Mouse (Mus musculus) hindbrain, postnatal 0 days (tissue): ENCODE results near the gene Lrch3. TPM values are rescaled to one million over a fixed set of nuclear protein-coding genes. Genes with fewer than 3 reads are reported as not detected.

Experiments
- ATAC-seq: fragments of 200-750 bp; cut with Nextera tagmentation; 2 replicates; pipeline ENCODE4 v1.8.0; 2017; ENCODE audit warnings: mild to moderate bottlenecking, moderate TSS enrichment, moderate library complexity
- DNase-seq: peaks from one replicate; pipeline ENCODE4 v3.0.0-alpha.2; 2015; ENCODE audit warnings: low spot score
- H3K27ac ChIP-seq: fragments of 300-500 bp; sonication (generic); 2 replicates; pipeline ENCODE4 v1.5.1; 2014; ENCODE audit warnings: mild to moderate bottlenecking
- H3K27me3 ChIP-seq: fragments of 300-500 bp; sonication (generic); 2 replicates; pipeline ENCODE4 v1.6.1; 2014; ENCODE audit warnings: low read length, mixed read lengths; ENCODE audit not compliant: insufficient read depth
- H3K36me3 ChIP-seq: fragments of 300-500 bp; sonication (generic); 2 replicates; pipeline ENCODE4 v1.6.1; 2014; ENCODE audit warnings: low read length, mixed read lengths; ENCODE audit not compliant: insufficient read depth
- H3K4me1 ChIP-seq: fragments of 300-500 bp; sonication (generic); 2 replicates; pipeline ENCODE4 v1.6.1; 2014; ENCODE audit warnings: antibody characterized with exemption, low read length, mixed read lengths; ENCODE audit not compliant: insufficient read depth
- H3K4me2 ChIP-seq: fragments of 300-500 bp; sonication (generic); 2 replicates; pipeline ENCODE4 v1.6.1; 2014; ENCODE audit warnings: low read depth, mild to moderate bottlenecking, low read length, moderate library complexity, mixed read lengths
- H3K4me3 ChIP-seq: fragments of 300-500 bp; sonication (generic); 2 replicates; pipeline ENCODE4 v1.5.1; 2014; ENCODE audit warnings: low read length
- H3K9ac ChIP-seq: fragments of 300-500 bp; sonication (generic); replicated peaks from 2 replicates; pipeline ENCODE4 v1.6.1; 2014; ENCODE audit warnings: mild to moderate bottlenecking, low read length, moderate library complexity, mixed read lengths
- H3K9me3 ChIP-seq: fragments of 300-500 bp; sonication (generic); 2 replicates; pipeline ENCODE4 v1.6.1; 2016; ENCODE audit warnings: low read length, mixed read lengths
- CTCF ChIP-seq: IDR thresholded peaks from 2 replicates; pipeline ENCODE4 v1.5.1; 2016; ENCODE audit warnings: antibody characterized with exemption, control low read depth, low read depth
- WGBS: fragments of 180-500 bp; shearing (Covaris S2); extraction: QIAGEN DNeasy Blood & Tissue Kit; methylation state at CpG from one replicate; pipeline ENCODE4 v1.1.7; 2014; 5-methylcytosine and 5-hydroxymethylcytosine counted together
- polyA plus RNA-seq: library from polyadenylated mRNA; unstranded; fragments of >200 nt; fragmentation: Nextera tagmentation; extraction: Ambion mirVana; gene quantifications from 2 replicates; pipeline ENCODE4 v1.2.1, GENCODE M21; 2015
- total RNA-seq: library from RNA; depleted of rRNA; stranded (reverse); fragments of >200 nt; gene quantifications from 2 replicates; pipeline ENCODE4 v1.2.3, GENCODE M21; 2014

The Lrch3 gene
- total and polyA plus RNA-seq, 2 experiments from 2014 or later: 26.7 to 44.3 TPM

GRCm38 (mm10) chr16:32980227-32980626 is 66.3 kb downstream of the Lrch3 start:
- no peaks in the 10 kb centered on the region for H3K27me3 ChIP-seq
- H3K27ac ChIP-seq: peak overlapping the region; percentile 51; the same call in 1 of the 2 replicates
- no peak overlapping the region for H3K4me3 ChIP-seq
- no peak overlapping the region for H3K9ac ChIP-seq
- no peak for ATAC-seq
- DNase-seq: no peak
- 48% methylated on average over 1 of the region's 1 CpGs for WGBS
- H3K4me1 ChIP-seq: no peaks in the 10 kb centered on the region
- H3K36me3 ChIP-seq: peaks cover 20% of the 10 kb centered on the region
- H3K9me3 ChIP-seq: no peaks in the 10 kb centered on the region
- H3K4me2 ChIP-seq: no peak overlapping the region
- no peak for TF ChIP-seq CTCF

- Histone ChIP-seq H3K9me3 (no peaks in the 10 kb centered on the region), H3K4me1 (no peaks in the 10 kb centered on the region), H3K36me3 (peaks cover 14% of the 10 kb centered on the region), H3K27me3 (no peaks in the 10 kb centered on the region), H3K4me2 (no peak overlapping the region), H3K27ac (no peak overlapping the region), H3K4me3 (no peak overlapping the region), H3K9ac (no peak overlapping the region)
- 92% methylated on average over 4 of the region's 4 CpGs for WGBS
- no peak for TF ChIP-seq CTCF
- ATAC-seq (no peak), DNase-seq (no peak)
These were observed 67.5 kb downstream of the Lrch3 start for GRCm38 (mm10) chr16:32981405-32981804.

GRCm38 (mm10) chr16:32984631-32985030 is 70.7 kb downstream of the Lrch3 start:
- no peak overlapping the region for H3K27ac ChIP-seq
- H3K9me3 ChIP-seq: no peaks in the 10 kb centered on the region
- H3K36me3 ChIP-seq: peaks cover 9% of the 10 kb centered on the region
- DNase-seq (no peak), ATAC-seq (no peak)
- TF ChIP-seq CTCF: no peak
- no peak overlapping the region for H3K4me2 ChIP-seq
- no peak overlapping the region for H3K4me3 ChIP-seq
- H3K4me1 ChIP-seq: no peaks in the 10 kb centered on the region
- H3K27me3 ChIP-seq: no peaks in the 10 kb centered on the region
- WGBS: 100% methylated on average over 2 of the region's 2 CpGs
- H3K9ac ChIP-seq: no peak overlapping the region

GRCm38 (mm10) chr16:32992158-32992557 is 78.3 kb downstream of the Lrch3 start:
- no peak for TF ChIP-seq CTCF
- H3K36me3 ChIP-seq: peaks cover 40% of the 10 kb centered on the region

GRCm38 (mm10) chr16:33005216-33005615 is 91.3 kb downstream of the Lrch3 start:
- DNase-seq (peak; percentile 79), ATAC-seq (0 out of 2 replicates have a peak, but pooled peaks have one; percentile 4)
- peak overlapping the region; percentile 0; the same call in 1 of the 2 replicates for H3K4me2 ChIP-seq
- H3K36me3 ChIP-seq: peaks cover 22% of the 10 kb centered on the region; the same call in 1 of the 2 replicates
- H3K4me3 ChIP-seq: no peak overlapping the region
- H3K27ac ChIP-seq: no peak overlapping the region
- no peaks in the 10 kb centered on the region for H3K4me1 ChIP-seq
- no peak for TF ChIP-seq CTCF
- H3K9ac ChIP-seq: no peak overlapping the region
- WGBS: 26% methylated on average over 9 of the region's 9 CpGs
- H3K9me3 ChIP-seq: no peaks in the 10 kb centered on the region
- H3K27me3 ChIP-seq: no peaks in the 10 kb centered on the region

More at GRCm38 (mm10) chr16:32992158-32992557, 78.3 kb downstream of the Lrch3 start:
- no peaks in the 10 kb centered on the region for H3K27me3 ChIP-seq
- no peak overlapping the region for H3K4me2 ChIP-seq
- no peaks in the 10 kb centered on the region for H3K4me1 ChIP-seq
- ATAC-seq: no peak
- no peak overlapping the region for H3K9ac ChIP-seq
- DNase-seq: no peak
- no peak overlapping the region for H3K4me3 ChIP-seq
- H3K27ac ChIP-seq: no peak overlapping the region
- H3K9me3 ChIP-seq: no peaks in the 10 kb centered on the region
- WGBS: 90% methylated on average over 5 of the region's 5 CpGs

GRCm38 (mm10) chr16:33006888-33007287 is 93.0 kb downstream of the Lrch3 start:
- no peak overlapping the region for H3K27ac ChIP-seq
- H3K4me3 ChIP-seq: no peak overlapping the region
- no peak for TF ChIP-seq CTCF
- H3K4me2 ChIP-seq: no peak overlapping the region
- no peaks in the 10 kb centered on the region for H3K27me3 ChIP-seq
- H3K9ac ChIP-seq: no peak overlapping the region
- H3K36me3 ChIP-seq: peaks cover 23% of the 10 kb centered on the region; the same call in 1 of the 2 replicates
- 58% methylated on average over 7 of the region's 7 CpGs for WGBS
- ATAC-seq (peak; percentile 53; the same call in 1 of the 2 replicates), DNase-seq (peak; percentile 41)
- H3K9me3 ChIP-seq: no peaks in the 10 kb centered on the region
- H3K4me1 ChIP-seq: no peaks in the 10 kb centered on the region

- Histone ChIP-seq H3K27me3 (no peaks in the 10 kb centered on the region), H3K4me2 (no peak overlapping the region), H3K9ac (no peak overlapping the region), H3K36me3 (peaks cover 26% of the 10 kb centered on the region; the same call in 1 of the 2 replicates), H3K4me1 (no peaks in the 10 kb centered on the region), H3K27ac (no peak overlapping the region), H3K4me3 (no peak overlapping the region), H3K9me3 (no peaks in the 10 kb centered on the region)
- DNase-seq (peak; percentile 5), ATAC-seq (no peak)
- no peak for TF ChIP-seq CTCF
- WGBS: 57% methylated on average over 7 of the region's 7 CpGs
These were observed 93.5 kb downstream of the Lrch3 start for GRCm38 (mm10) chr16:33007436-33007835.
